Mouse (Mus musculus) liver, adult 2 months (tissue): ENCODE measurements at regions not wholly inside any gene's neighbourhood (a gene's known extent, or its start where the extent isn't known, plus 50 kb on each side); places are given as distances from the start of the nearest gene placed in this dataset.

ENCODE experiments used
- DNase-seq: peaks from one replicate; pipeline ENCODE4 v3.0.0-alpha.2; 2011; ENCODE audit warnings: low read depth, low spot score; ENCODE audit errors: extremely low read depth
- H3K27ac ChIP-seq: fragments of 200-500 bp; replicated peaks from 2 replicates; pipeline ENCODE4 v1.5.1; 2012; ENCODE audit warnings: low read depth, mild to moderate bottlenecking, control low read depth, inconsistent platforms, low read length; ENCODE audit not compliant: insufficient read depth
- H3K27me3 ChIP-seq: fragments of 200-500 bp; 2 replicates; pipeline ENCODE4 v1.6.1; 2012; ENCODE audit warnings: mild to moderate bottlenecking, moderate library complexity, low read length, inconsistent platforms; ENCODE audit not compliant: control insufficient read depth, insufficient read depth
- H3K36me3 ChIP-seq: fragments of 200-500 bp; 2 replicates; pipeline ENCODE4 v1.6.1; 2012; ENCODE audit warnings: low read length, inconsistent platforms; ENCODE audit not compliant: control insufficient read depth, insufficient read depth
- H3K4me1 ChIP-seq: fragments of 200-500 bp; 2 replicates; pipeline ENCODE4 v1.6.1; 2011; ENCODE audit warnings: low read length; ENCODE audit not compliant: control insufficient read depth, insufficient read depth
- H3K4me3 ChIP-seq: fragments of 200-500 bp; 2 replicates; pipeline ENCODE4 v1.5.1; 2011; ENCODE audit warnings: low read depth, mild to moderate bottlenecking, control low read depth, low read length, moderate library complexity; ENCODE audit not compliant: insufficient read depth
- H3K79me2 ChIP-seq: fragments of 200-500 bp; 2 replicates; pipeline ENCODE4 v1.6.1; 2012; ENCODE audit warnings: inconsistent platforms, mild to moderate bottlenecking, low read length, moderate library complexity; ENCODE audit not compliant: control insufficient read depth, insufficient read depth
- H3K9ac ChIP-seq: fragments of 200-500 bp; 2 replicates; pipeline ENCODE4 v1.6.1; 2012; ENCODE audit warnings: low read depth, mild to moderate bottlenecking, control low read depth, inconsistent platforms, low read length
- CTCF ChIP-seq: fragments of 200-500 bp; IDR thresholded peaks from 2 replicates; pipeline ENCODE4 v1.5.1; 2011; ENCODE audit warnings: low read depth, low read length, control low read depth
- POLR2A ChIP-seq: fragments of 200-500 bp; IDR thresholded peaks from 2 replicates; pipeline ENCODE4 v1.6.1; 2011; ENCODE audit warnings: low read length, control low read depth; ENCODE audit not compliant: insufficient read depth; ENCODE audit errors: extremely low read depth
- WGBS: fragments of 180-500 bp; shearing (Covaris S2); methylation state at CpG from one replicate; pipeline ENCODE4 v1.1.7; 2018; 5-methylcytosine and 5-hydroxymethylcytosine counted together

DNA sequence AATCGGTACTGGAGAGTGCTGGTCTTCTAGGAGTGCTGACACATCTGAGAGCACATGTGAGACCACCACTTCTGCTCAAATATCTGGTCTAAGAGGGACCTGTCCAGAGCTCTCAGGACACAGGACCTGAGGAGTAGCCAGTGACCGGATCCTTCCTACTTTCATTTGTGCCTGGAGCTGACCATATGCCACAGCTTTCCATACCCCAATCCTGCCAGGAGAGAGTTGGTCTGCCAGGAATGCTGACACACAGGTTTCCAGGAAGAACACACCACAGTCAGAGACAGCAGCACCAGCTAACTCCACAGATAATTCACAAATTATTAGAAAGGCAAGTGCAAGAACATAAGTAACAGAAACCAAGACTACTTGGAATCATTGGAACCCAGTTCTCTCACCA lies 906.5 kb upstream of the Cdh10 start:
- Histone ChIP-seq H3K4me3 (no peak overlapping the region), H3K27ac (no peak overlapping the region)
- no peak for DNase-seq

DNA sequence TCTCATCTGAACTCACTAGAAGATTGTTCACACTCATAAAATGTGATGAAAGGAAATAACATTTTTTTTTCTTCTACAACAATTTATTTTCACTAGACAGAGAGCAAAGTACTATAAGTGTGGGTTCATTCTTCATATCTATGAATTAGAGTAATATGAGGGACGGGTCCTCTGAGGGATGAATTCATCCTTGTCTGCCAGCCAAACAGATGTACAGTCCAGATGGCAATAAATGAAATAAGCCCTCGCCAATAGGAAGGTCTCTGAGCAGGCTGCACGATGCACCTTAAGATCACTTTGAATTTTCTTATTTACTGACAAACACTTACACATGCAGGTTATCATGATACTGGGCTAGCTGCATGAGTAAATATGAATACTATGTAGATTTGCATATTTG lies 886.2 kb upstream of the Cdh10 start:
- WGBS = 64% methylated on average over 3 of the region's 3 CpGs
- TF ChIP-seq POLR2A = no peak
- TF ChIP-seq CTCF = no peak
- no peak overlapping the region for H3K4me3 ChIP-seq
- no peaks in the 10 kb centered on the region for H3K79me2 ChIP-seq
- DNase-seq = no peak
- H3K36me3 ChIP-seq = no peaks in the 10 kb centered on the region
- no peaks in the 10 kb centered on the region for H3K4me1 ChIP-seq
- H3K27me3 ChIP-seq = no peaks in the 10 kb centered on the region
- no peak overlapping the region for H3K27ac ChIP-seq
- no peak overlapping the region for H3K9ac ChIP-seq

More for the DNA sequence above, 906.5 kb upstream of the Cdh10 start:
- no peaks in the 10 kb centered on the region for H3K79me2 ChIP-seq
- H3K4me1 ChIP-seq = no peaks in the 10 kb centered on the region
- WGBS = 85% methylated on average over 2 of the region's 2 CpGs
- TF ChIP-seq POLR2A (no peak), CTCF (no peak)
- H3K27me3 ChIP-seq = no peaks in the 10 kb centered on the region
- no peak overlapping the region for H3K9ac ChIP-seq
- no peaks in the 10 kb centered on the region for H3K36me3 ChIP-seq

DNA sequence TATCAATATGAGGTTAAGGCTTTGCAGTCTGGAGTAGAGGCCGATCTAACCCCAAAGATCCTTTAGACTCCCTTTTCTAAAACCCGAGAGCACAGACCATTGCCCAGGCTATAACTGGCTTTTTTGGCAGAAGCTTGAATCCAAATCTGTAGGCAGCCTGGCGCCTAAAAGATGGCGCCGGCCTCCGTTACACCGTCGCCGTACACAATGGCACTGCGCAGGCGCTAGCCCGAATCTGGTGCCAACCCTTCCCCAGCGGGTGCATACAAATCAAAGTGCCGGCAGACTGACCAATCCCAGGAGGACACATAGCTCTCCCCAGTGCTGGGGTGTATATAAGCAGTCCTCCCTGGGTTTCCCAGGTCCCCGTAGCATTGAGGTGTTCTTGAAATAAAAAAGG lies 884.9 kb upstream of the Cdh10 start:
- TF ChIP-seq CTCF = no peak
- no peak for TF ChIP-seq POLR2A
- no peak overlapping the region for H3K27ac ChIP-seq
- no peaks in the 10 kb centered on the region for H3K36me3 ChIP-seq
- H3K4me3 ChIP-seq = no peak overlapping the region
- 92% methylated on average over 15 of the region's 15 CpGs for WGBS
- no peak for DNase-seq
- no peaks in the 10 kb centered on the region for H3K4me1 ChIP-seq
- H3K27me3 ChIP-seq = no peaks in the 10 kb centered on the region
- no peaks in the 10 kb centered on the region for H3K79me2 ChIP-seq
- no peak overlapping the region for H3K9ac ChIP-seq

DNA sequence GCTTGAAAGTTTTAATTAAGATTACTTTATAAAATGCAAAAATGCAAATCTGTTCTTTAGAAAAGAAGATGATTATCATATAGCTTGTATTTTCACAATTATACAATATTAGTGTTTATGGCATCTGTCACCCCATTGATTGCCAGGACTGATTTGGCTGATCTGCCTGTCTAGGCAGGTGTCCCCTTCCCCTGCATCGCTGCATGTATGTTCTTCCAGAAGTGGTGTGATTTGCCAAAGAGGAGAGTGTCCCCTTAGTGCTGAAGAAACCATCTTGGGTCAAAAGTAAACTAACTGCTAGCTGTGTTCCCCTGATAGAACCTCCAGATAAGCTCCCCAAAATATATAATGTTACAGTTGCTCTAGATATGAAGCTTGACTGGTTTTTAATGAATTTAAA lies 883.3 kb upstream of the Cdh10 start:
- WGBS = 51% methylated on average over 1 of the region's 1 CpGs
- TF ChIP-seq POLR2A (no peak), CTCF (no peak)
- H3K27ac ChIP-seq = no peak overlapping the region

DNA sequence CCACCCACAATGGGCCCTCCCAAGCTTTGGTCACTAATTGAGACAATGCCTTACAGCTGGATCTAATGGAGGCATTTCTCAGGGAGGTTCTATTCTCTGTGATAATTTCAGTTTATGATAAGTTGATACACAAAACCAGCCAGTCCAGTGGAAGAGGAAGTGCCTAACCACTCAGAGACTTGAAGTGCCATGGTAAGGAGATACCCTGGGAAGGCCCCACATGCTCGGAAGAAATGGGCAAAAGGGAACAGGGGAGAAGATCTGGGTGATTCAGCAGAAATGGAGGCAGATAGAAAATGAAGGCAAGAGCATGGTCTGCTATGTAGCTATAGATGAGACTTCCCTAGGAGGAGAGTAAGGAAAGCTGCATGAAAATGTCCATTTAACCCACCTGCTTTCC lies 856.0 kb upstream of the Cdh10 start:
- Histone ChIP-seq H3K79me2 (no peaks in the 10 kb centered on the region), H3K4me3 (no peak overlapping the region), H3K36me3 (no peaks in the 10 kb centered on the region), H3K27me3 (no peaks in the 10 kb centered on the region), H3K9ac (no peak overlapping the region), H3K27ac (no peak overlapping the region), H3K4me1 (no peaks in the 10 kb centered on the region)
- no peak for DNase-seq
- TF ChIP-seq CTCF = no peak
- 63% methylated on average over 1 of the region's 1 CpGs for whole genome bisulfite sequencing

More for the DNA sequence above, 883.3 kb upstream of the Cdh10 start:
- H3K79me2 ChIP-seq = no peaks in the 10 kb centered on the region
- no peaks in the 10 kb centered on the region for H3K27me3 ChIP-seq
- H3K9ac ChIP-seq = no peak overlapping the region
- no peaks in the 10 kb centered on the region for H3K4me1 ChIP-seq
- DNase-seq = no peak
- no peak overlapping the region for H3K4me3 ChIP-seq
- H3K36me3 ChIP-seq = no peaks in the 10 kb centered on the region

DNA sequence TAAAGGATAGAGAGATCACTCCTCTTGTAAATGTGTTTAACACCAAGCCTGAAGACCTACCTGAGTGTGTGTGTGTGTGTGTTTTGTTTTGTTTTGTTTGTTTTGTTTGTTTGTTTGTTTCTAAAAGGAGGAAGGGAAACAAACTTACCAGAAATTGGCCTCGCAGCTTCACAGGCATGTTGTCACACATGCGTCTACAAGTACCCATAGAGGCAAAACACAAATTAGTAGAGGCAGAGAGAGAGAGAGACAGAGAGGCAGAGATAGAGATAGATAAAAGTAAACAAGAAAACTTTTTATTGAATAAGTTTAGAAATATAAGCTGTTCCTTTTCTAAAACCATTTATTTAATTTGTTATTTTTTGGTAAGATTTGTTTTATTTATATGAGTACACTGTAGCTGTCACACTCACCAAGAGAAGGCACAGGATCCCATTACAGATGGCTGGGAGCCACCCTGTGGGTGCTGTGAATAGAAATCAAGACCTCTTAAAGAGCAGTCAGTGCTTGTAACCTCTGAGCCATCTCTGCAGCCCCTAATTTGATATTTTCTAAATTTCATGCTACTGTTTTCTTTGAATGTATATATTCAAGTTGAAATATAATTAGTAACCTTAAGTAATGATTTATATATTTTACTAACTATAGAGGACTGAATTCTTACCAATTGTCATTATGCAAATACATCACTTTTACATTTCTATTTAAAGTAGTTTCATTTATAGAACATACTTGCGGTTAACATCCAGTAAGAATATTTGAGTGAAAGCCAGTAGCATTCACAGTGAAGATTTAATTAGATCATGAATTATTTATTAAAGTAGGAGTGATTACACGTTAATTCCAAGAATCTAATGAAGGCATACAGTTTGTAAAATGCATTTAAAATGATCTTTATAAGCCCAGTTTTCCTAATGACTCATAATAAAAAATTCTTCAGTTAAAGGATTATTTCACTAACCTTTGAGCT lies 855.2 kb upstream of the Cdh10 start:
- no peak for TF ChIP-seq CTCF
- TF ChIP-seq POLR2A = no peak
- Histone ChIP-seq H3K9ac (no peak overlapping the region), H3K36me3 (no peaks in the 10 kb centered on the region), H3K4me1 (no peaks in the 10 kb centered on the region), H3K4me3 (no peak overlapping the region), H3K79me2 (no peaks in the 10 kb centered on the region), H3K27ac (no peak overlapping the region), H3K27me3 (no peaks in the 10 kb centered on the region)
- 68% methylated on average over 4 of the region's 4 CpGs for WGBS
- no peak for DNase-seq
